Mouse (Mus musculus): Measurements from ENCODE around the gene Gm14597.
"Not testable (repeated sequence)": the region's sequence is repeated elsewhere in the genome, so short reads cannot be mapped to it uniquely, and the experiment has no call there.

DNA sequence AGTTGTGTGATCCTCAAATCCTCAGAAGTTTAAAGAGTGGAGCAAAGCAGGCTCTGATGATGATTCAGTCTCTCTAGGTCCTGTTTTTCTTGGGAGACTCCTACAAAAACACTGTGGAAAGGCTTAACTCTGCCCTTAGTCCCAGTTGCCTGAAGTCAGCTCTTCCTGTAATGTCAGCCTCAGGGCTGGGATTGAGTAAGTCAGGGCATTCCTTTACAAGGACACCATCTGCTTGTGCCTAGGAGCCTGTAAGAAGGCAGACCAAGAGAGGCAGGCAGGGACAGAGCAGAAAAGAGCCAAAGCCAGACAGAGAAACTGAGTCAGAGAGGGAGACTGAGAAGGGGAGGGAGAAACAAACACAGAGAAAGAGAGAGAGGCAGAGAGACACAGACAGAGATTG lies 2.6 kb upstream of the Gm14597 start:
- not testable (repeated sequence) for TF ChIP-seq CTCF, EP300 (IDR thresholded peaks at IDR 0.05)
